ENCODE assay signal across 8 mouse cellular contexts in genomic region chr2:61805541-61806345, GRCm38 (mm10). TPM values are rescaled to one million over a fixed set of nuclear protein-coding genes. Genes with fewer than 3 reads are reported as not detected.
DNase-seq lines count a peak whose midpoint lies in the region; ATAC-seq lines count a peak whose summit lies in the region.

No protein-coding gene starts in this region.

- H3K4me2 ChIP-seq in lung, embryonic 15.5 days: peak overlapping the region; percentile 34
- H3K4me2 ChIP-seq in heart, embryonic 14.5 days (ENCODE audit: low read length): peak overlapping the region; percentile 43
- H3K4me2 ChIP-seq in limb, embryonic 13.5 days (replicated peaks): peak overlapping the region; percentile 45

- no peak overlapping the region for H3K27ac ChIP-seq in lung, embryonic 15.5 days
- no peak overlapping the region for H3K27ac ChIP-seq in heart, embryonic 14.5 days (replicated peaks in 1 of 2; ENCODE audit: control insufficient read depth in 1 of 2, insufficient read depth in 1 of 2, low read depth in 2 of 2, low read length in 2 of 2)
- H3K27ac ChIP-seq in limb, embryonic 13.5 days: no peak overlapping the region

- H3K9me3 ChIP-seq in lung, embryonic 15.5 days: no peaks in the 10 kb centered on the region
- no peaks in the 10 kb centered on the region; the same call in 1 of the 2 replicates for H3K9me3 ChIP-seq in heart, embryonic 14.5 days (ENCODE audit: control insufficient read depth, low read length)
- H3K9me3 ChIP-seq in limb, embryonic 13.5 days: no peaks in the 10 kb centered on the region

- peak overlapping the region; percentile 16 for H3K4me3 ChIP-seq in lung, embryonic 15.5 days
- H3K4me3 ChIP-seq in heart, embryonic 14.5 days (ENCODE audit: control insufficient read depth in 1 of 2, insufficient read depth in 1 of 2, low read depth in 1 of 2, low read length in 2 of 2): no peak overlapping the region
- peak overlapping the region; percentile 20 for H3K4me3 ChIP-seq in limb, embryonic 13.5 days

- H3K27me3 ChIP-seq in lung, embryonic 15.5 days: peaks cover 88% of the 10 kb centered on the region
- H3K27me3 ChIP-seq in heart, embryonic 14.5 days (ENCODE audit: control insufficient read depth, insufficient read depth, low read length): peaks cover 85% of the 10 kb centered on the region
- H3K27me3 ChIP-seq in limb, embryonic 13.5 days: peaks cover 76% of the 10 kb centered on the region

- 1% methylated on average over 39 of the region's 39 CpGs for WGBS in lung, embryonic 15.5 days
- WGBS in heart, embryonic 14.5 days: under 1% methylated on average over 36 of the region's 39 CpGs
- 1% methylated on average over 39 of the region's 39 CpGs for WGBS in limb, embryonic 13.5 days

- H3K4me1 ChIP-seq in lung, embryonic 15.5 days: peaks cover 17% of the 10 kb centered on the region
- peaks cover 2 to 20% of the 10 kb centered on the region in 2 experiments; a peak in 3 of 4 replicates for H3K4me1 ChIP-seq in heart, embryonic 14.5 days (ENCODE audit: control insufficient read depth in 2 of 2, insufficient read depth in 2 of 2, low read length in 2 of 2)
- peaks cover 37% of the 10 kb centered on the region for H3K4me1 ChIP-seq in limb, embryonic 13.5 days

- H3K36me3 ChIP-seq in lung, embryonic 15.5 days: no peaks in the 10 kb centered on the region
- H3K36me3 ChIP-seq in heart, embryonic 14.5 days (ENCODE audit: control insufficient read depth, insufficient read depth, low read length): 0 out of 2 replicates have a peak, but pooled peaks cover 4% of the 10 kb centered on the region
- H3K36me3 ChIP-seq in limb, embryonic 13.5 days: no peaks in the 10 kb centered on the region

- ATAC-seq in lung, embryonic 15.5 days (ENCODE audit: borderline replicate concordance, extremely low read depth, low FRiP score, low TSS enrichment): no peak
- no peak for ATAC-seq in heart, embryonic 14.5 days (ENCODE audit: insufficient number of reproducible peaks, insufficient read depth, low FRiP score, low read depth)
- peak; percentile 32; the same call in 1 of the 2 replicates for ATAC-seq in limb, embryonic 13.5 days (ENCODE audit: low FRiP score, low read depth)
- no peak for ATAC-seq in megakaryocyte-erythroid progenitor cell, adult 5-6 weeks (replicated peaks; ENCODE audit: low FRiP score, low TSS enrichment, poor library complexity, severe bottlenecking)

- H3K9ac ChIP-seq in lung, embryonic 15.5 days: no peak overlapping the region
- H3K9ac ChIP-seq in heart, embryonic 14.5 days (ENCODE audit: low read length): no peak overlapping the region
- no peak overlapping the region for H3K9ac ChIP-seq in limb, embryonic 13.5 days

- DNase-seq in adrenal gland, postnatal 14 days: peak; percentile 20
- DNase-seq in adrenal gland, postnatal 25 days: no peak
- DNase-seq in lung, postnatal 10 days: no peak
- DNase-seq in right cerebral cortex, postnatal 4 days: peak; percentile 36

RNA-seq across cellular contexts. Expression of gene Tbr1, which starts 3.0 kb away (rescaled TPM):
- not detected in 2 replicates for total RNA-seq in adrenal gland, postnatal 14 days (2021)
- not detected in 2 replicates for total RNA-seq in adrenal gland, postnatal 25 days (2021)
- 0.08 and 0.09 TPM in 2 replicates for polyA plus RNA-seq in lung, embryonic 15.5 days (2015; fragmentation: Nextera tagmentation; extraction: Ambion mirVana)
- polyA plus RNA-seq in heart, embryonic 14.5 days (2014; fragmentation: Nextera tagmentation; extraction: Ambion mirVana): not detected in 2 replicates
- 0.18 and 0.28 TPM in 2 replicates for polyA plus RNA-seq in limb, embryonic 13.5 days (2015; fragmentation: Nextera tagmentation; extraction: Ambion mirVana)
- 0.55 TPM in 1 of 2 replicates, not detected in the other for total RNA-seq in megakaryocyte-erythroid progenitor cell, adult 5-6 weeks (2014; fragmentation: Nextera tagmentation)
- 0.19 and 1.1 TPM in 2 replicates for total RNA-seq in megakaryocyte-erythroid progenitor cell, adult 5-6 weeks (2017)

Comparison
In these comparisons a context has a peak if more than half of its experiments do, and no peak if none do; other contexts are left out.
1. DNase-seq: peak in adrenal gland, postnatal 14 days (single experiment) and right cerebral cortex, postnatal 4 days (single experiment); none in adrenal gland, postnatal 25 days (single experiment) and lung, postnatal 10 days (single experiment).
2. H3K4me3 ChIP-seq: peak in lung, embryonic 15.5 days (single experiment) and limb, embryonic 13.5 days (single experiment); none in heart, embryonic 14.5 days (0 of 2).
3. Peak in every context shown above with its lines, with median percentiles within 50 percentile points of each other: H3K4me2 ChIP-seq.